Mouse (Mus musculus) C2C12 (cell line): ENCODE measurements around the gene Adam10.

Source experiments
- CTCF ChIP-seq: IDR thresholded peaks from one replicate; pipeline ENCODE4 v1.5.1; 2011; ENCODE audit not compliant: control insufficient read depth, insufficient read depth, insufficient read length
- FOSL1 ChIP-seq: IDR thresholded peaks from one replicate; pipeline ENCODE4 v1.8.0; 2011; ENCODE audit warnings: mild to moderate bottlenecking, low read length; ENCODE audit not compliant: poor library complexity, insufficient read depth, severe bottlenecking
- MAX ChIP-seq: IDR thresholded peaks from one replicate; pipeline ENCODE4 v1.6.1; 2011; ENCODE audit warnings: mild to moderate bottlenecking, control low read depth

GRCm38 (mm10) chr9:70673656-70674055 lies 5.1 kb upstream of the Adam10 start:
- TF ChIP-seq CTCF (no peak), FOSL1 (no peak), MAX (no peak)
